Mouse (Mus musculus) liver, embryonic 14.5 days (tissue): ENCODE measurements around the gene Psma5. TPM values are rescaled to one million over a fixed set of nuclear protein-coding genes. Genes with fewer than 3 reads are reported as not detected.

Experiments used
- ATAC-seq: fragments of 200-750 bp; cut with Nextera tagmentation; 2 replicates; pipeline ENCODE4 v1.8.0; 2017; ENCODE audit warnings: moderate number of reproducible peaks, mild to moderate bottlenecking, moderate library complexity; ENCODE audit not compliant: insufficient read depth
- DNase-seq, 3 experiments: peaks; one replicate each; pipeline ENCODE4 v3.0.0-alpha.2; 2012 to 2013; ENCODE audit warnings: low read depth in 3 of 3, low spot score in 3 of 3
- H3K27ac ChIP-seq: fragments of 300-500 bp; sonication (generic); 2 replicates; pipeline ENCODE4 v1.5.1; 2014; ENCODE audit warnings: moderate library complexity, mild to moderate bottlenecking, control low read depth, inconsistent platforms
- H3K27me3 ChIP-seq: fragments of 300-500 bp; sonication (generic); 2 replicates; pipeline ENCODE4 v1.6.1; 2014; ENCODE audit warnings: mild to moderate bottlenecking, low read length, moderate library complexity; ENCODE audit not compliant: control insufficient read depth, insufficient read depth
- H3K36me3 ChIP-seq: fragments of 300-500 bp; sonication (generic); replicated peaks from 2 replicates; pipeline ENCODE4 v1.6.1; 2014; ENCODE audit warnings: low read depth; ENCODE audit not compliant: control insufficient read depth, insufficient read depth
- H3K4me1 ChIP-seq, 2 experiments: fragments of 200-500 bp in 1 of 2; fragments of 300-500 bp in 1 of 2; sonication (generic) in 1 of 2; replicated peaks; 2 replicates each; pipeline ENCODE4 v1.6.1; 2012 to 2014; ENCODE audit warnings: antibody characterized with exemption in 1 of 2, inconsistent platforms in 1 of 2, low read length in 1 of 2; ENCODE audit not compliant: control insufficient read depth in 2 of 2, insufficient read depth in 2 of 2
- H3K4me2 ChIP-seq: fragments of 300-500 bp; sonication (generic); 2 replicates; pipeline ENCODE4 v1.6.1; 2014; ENCODE audit warnings: low read depth, mild to moderate bottlenecking, control low read depth, moderate library complexity
- H3K4me3 ChIP-seq, 2 experiments: fragments of 200-500 bp in 1 of 2; fragments of 300-500 bp in 1 of 2; sonication (generic) in 1 of 2; 2 replicates each; pipeline ENCODE4 v1.5.1; 2012 to 2014; ENCODE audit warnings: low read depth in 2 of 2, low read length in 2 of 2, mild to moderate bottlenecking in 2 of 2, control low read depth in 1 of 2, inconsistent platforms in 1 of 2, moderate library complexity in 1 of 2; ENCODE audit not compliant: insufficient read depth in 1 of 2
- H3K9ac ChIP-seq: fragments of 300-500 bp; sonication (generic); replicated peaks from 2 replicates; pipeline ENCODE4 v1.6.1; 2014; ENCODE audit warnings: mild to moderate bottlenecking, control low read depth, moderate library complexity
- H3K9me3 ChIP-seq: fragments of 300-500 bp; sonication (generic); 2 replicates; pipeline ENCODE4 v1.6.1; 2016; ENCODE audit warnings: low read length, mixed read lengths; ENCODE audit not compliant: control insufficient read depth
- CTCF ChIP-seq: IDR thresholded peaks from 2 replicates; pipeline ENCODE4 v1.5.1; 2016; ENCODE audit warnings: antibody characterized with exemption, low read depth, control low read depth
- EP300 ChIP-seq: IDR thresholded peaks from 2 replicates; pipeline ENCODE4 v1.6.1; 2016; ENCODE audit warnings: antibody characterized with exemption, low read depth
- WGBS: fragments of 180-500 bp; shearing (Covaris S2); extraction: QIAGEN DNeasy Blood & Tissue Kit; methylation state at CpG from one replicate; pipeline ENCODE4 v1.1.7; 2014; ENCODE audit not compliant: insufficient replicate concordance; 5-methylcytosine and 5-hydroxymethylcytosine counted together
- polyA plus RNA-seq, 2 experiments: library from polyadenylated mRNA; depleted of rRNA in 1 of 2; stranded (reverse) in 1 of 2; unstranded in 1 of 2; fragments of >200 nt; fragmentation: Nextera tagmentation in 1 of 2; extraction: Ambion mirVana in 1 of 2; gene quantifications; 2 replicates each; pipeline versions ENCODE4 v1.2.1 to v1.2.3; 2012 to 2014

Gene Psma5
- polyA plus RNA-seq (2012; rRNA removed) (70.6 and 93.8 TPM in 2 replicates), polyA plus RNA-seq (2014; fragmentation: Nextera tagmentation; extraction: Ambion mirVana) (192 and 201 TPM in 2 replicates)

- peak within 1 kb of the TSS; percentile 90 for H3K9ac ChIP-seq
- H3K9me3 ChIP-seq = no peaks in the 10 kb centered on the region
- WGBS = under 1% methylated on average over 79 of the region's 79 CpGs
- H3K36me3 ChIP-seq = peaks cover 3% of the 10 kb centered on the region
- peak within 1 kb of the TSS; percentile 87 to 96 for H3K4me3 ChIP-seq
- TF ChIP-seq EP300 (no peak), CTCF (no peak)
- DNase-seq (peak; percentile 99), ATAC-seq (peak; percentile 98)
- H3K27me3 ChIP-seq = no peaks in the 10 kb centered on the region
- peak within 1 kb of the TSS; percentile 93 for H3K27ac ChIP-seq
- peaks cover 16 to 19% of the 10 kb centered on the region in 2 experiments for H3K4me1 ChIP-seq
- peak within 1 kb of the TSS; percentile 84 for H3K4me2 ChIP-seq
Measured at GRCm38 (mm10) chr3:108256719-108257637, at the start of gene Psma5. TSS of gene Psma5 (plus strand) at chr3:108256926.

GRCm38 (mm10) chr3:108209001-108209400 is 47.7 kb upstream of the Psma5 start:
- WGBS = 78% methylated on average over 3 of the region's 3 CpGs
- no peaks in the 10 kb centered on the region for H3K36me3 ChIP-seq
- H3K27me3 ChIP-seq = no peaks in the 10 kb centered on the region; the same call in 1 of the 2 replicates
- no peaks in the 10 kb centered on the region for H3K9me3 ChIP-seq
- no peak overlapping the region for H3K9ac ChIP-seq
- no peak for TF ChIP-seq EP300
- TF ChIP-seq CTCF = no peak
- peaks cover 9 to 13% of the 10 kb centered on the region in 2 experiments for H3K4me1 ChIP-seq
- DNase-seq = no peak
- H3K27ac ChIP-seq = no peak overlapping the region
- ATAC-seq = no peak
- H3K4me2 ChIP-seq = peak overlapping the region; percentile 86
- H3K4me3 ChIP-seq = no peak overlapping the region

GRCm38 (mm10) chr3:108209536-108209935 is 47.2 kb upstream of the Psma5 start:
- Histone ChIP-seq H3K9me3 (no peaks in the 10 kb centered on the region), H3K4me3 (peak overlapping the region; percentile 83 to 90), H3K4me1 (peaks cover 9 to 13% of the 10 kb centered on the region in 2 experiments), H3K9ac (peak overlapping the region; percentile 80), H3K27me3 (no peaks in the 10 kb centered on the region; the same call in 1 of the 2 replicates), H3K27ac (no peak overlapping the region), H3K4me2 (peak overlapping the region; percentile 86), H3K36me3 (no peaks in the 10 kb centered on the region)
- TF ChIP-seq CTCF (no peak), EP300 (no peak)
- ATAC-seq (no peak), DNase-seq (no peak)
- 14% methylated on average over 8 of the region's 8 CpGs for WGBS

- peak overlapping the region; percentile 80 for H3K9ac ChIP-seq
- no peaks in the 10 kb centered on the region for H3K36me3 ChIP-seq
- H3K4me1 ChIP-seq = peaks cover 9 to 13% of the 10 kb centered on the region in 2 experiments
- ATAC-seq (peak; percentile 91), DNase-seq (peak; percentile 80 to 83 (median 81))
- no peaks in the 10 kb centered on the region; the same call in 1 of the 2 replicates for H3K27me3 ChIP-seq
- H3K27ac ChIP-seq = peak overlapping the region; percentile 60
- under 1% methylated on average over 72 of the region's 72 CpGs for WGBS
- peak overlapping the region; percentile 86 for H3K4me2 ChIP-seq
- H3K4me3 ChIP-seq = peak overlapping the region; percentile 83 to 90
- H3K9me3 ChIP-seq = no peaks in the 10 kb centered on the region
- TF ChIP-seq EP300 (no peak), CTCF (peak; percentile 29; the same call in 1 of the 2 replicates)
Measured at GRCm38 (mm10) chr3:108209946-108210770, 46.6 kb upstream of the Psma5 start.
